Mouse (Mus musculus): ENCODE measurements around the gene Timm44. TPM values are rescaled to one million over a fixed set of nuclear protein-coding genes. Genes with fewer than 3 reads are reported as not detected.
A peak's percentile ranks its signal among the peaks of the same experiment; 100 is the strongest.
"Not testable (repeated sequence)": the region's sequence is repeated elsewhere in the genome, so short reads cannot be mapped to it uniquely, and the experiment has no call there.

Timm44 gene
- total RNA-seq, 2 experiments from 2014 or later: 110 to 117 TPM

DNA sequence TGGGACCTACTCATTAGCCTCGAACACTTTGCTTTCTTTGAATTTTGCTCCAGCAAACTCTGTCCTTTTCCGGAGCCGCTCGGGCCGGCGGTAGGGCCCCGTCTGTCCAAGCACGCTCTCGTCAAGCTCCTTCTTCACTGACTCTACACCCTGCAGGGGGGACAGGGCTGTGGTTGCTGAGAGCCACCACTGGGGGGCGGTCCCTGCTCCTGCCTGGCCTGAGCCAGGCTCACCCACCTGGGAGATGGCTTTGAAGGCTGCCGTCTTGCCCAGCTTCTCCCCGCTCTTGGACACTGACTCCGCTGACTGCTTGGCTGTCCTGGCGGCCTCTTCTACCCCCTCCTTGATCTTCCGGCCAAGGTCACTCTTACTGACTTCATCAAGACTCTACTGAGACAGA is 8.1 kb downstream of the Timm44 start:
- peak in 1 of 2 experiments; percentile 34 for DNase-seq
- intact Hi-C loops (cut with DNase I): no loop called here

DNA sequence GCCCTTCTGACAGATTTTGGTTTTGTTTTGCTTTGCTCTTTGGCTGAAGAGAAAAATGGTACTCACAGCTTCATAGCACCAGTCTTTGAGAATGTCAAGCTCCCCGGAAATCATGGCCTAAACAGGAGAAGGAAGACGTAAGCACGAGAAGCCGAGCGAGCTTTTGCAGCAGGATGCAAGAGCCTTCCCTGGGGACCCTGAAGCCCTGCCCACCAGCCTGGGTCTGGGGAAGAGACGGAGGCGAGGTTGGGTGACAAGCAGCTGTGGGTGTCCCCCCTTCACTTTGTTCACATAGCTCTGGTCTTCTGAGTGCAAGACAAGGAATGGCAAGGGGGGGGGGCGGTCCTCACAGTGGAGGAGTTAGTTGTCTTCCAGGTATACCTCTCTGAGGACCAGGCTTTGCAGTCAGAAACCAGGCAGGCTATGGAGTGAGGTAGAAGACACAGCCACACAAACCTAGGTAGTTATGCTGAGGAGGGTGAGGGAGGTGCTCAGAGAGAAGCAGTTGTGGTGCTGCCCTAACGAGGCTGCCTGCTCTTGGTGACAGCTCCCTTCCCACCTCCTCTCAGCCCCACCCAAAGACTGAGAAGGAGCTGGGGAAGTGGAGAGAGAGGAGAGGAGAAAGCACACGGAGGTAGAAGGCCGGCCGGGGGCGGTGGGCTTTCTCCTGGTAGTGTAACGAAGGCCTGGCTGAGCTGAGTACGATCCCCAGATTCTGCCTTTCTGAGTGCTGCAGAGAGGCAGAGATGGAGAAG is 10.4 kb downstream of the Timm44 start:
- intact Hi-C loops (cut with DNase I): no loop called here
- DNase-seq: no peak

- intact Hi-C loops (cut with DNase I): no loop called here
- no peak for DNase-seq
These were observed 12.5 kb downstream of the Timm44 start for GRCm38 (mm10) chr8:4263105-4263791.

DNA sequence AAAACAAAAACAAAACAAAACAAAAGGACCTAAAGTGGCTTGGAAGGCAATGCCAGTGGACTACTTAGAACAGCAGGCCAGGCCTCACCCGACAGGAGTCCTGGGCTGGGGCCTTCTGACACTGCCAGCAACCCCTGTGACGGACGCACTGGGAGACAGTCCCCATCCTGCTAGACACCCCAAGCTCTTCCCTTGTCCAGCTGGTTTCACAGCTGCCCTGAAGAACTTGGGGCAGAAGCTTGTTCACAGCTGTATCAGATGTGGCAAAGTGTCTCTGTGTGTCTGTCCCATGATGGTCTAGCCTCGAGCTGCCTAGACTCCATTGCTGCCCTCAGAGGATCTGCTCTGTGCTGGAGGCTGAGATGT is 15.9 kb downstream of the Timm44 start:
- intact Hi-C loops (cut with DNase I): loop anchor here (2.0 kb wide), 1 partner anchor 119 kb away; no protein-coding TSS in a partner anchor
- no peak for DNase-seq

DNA sequence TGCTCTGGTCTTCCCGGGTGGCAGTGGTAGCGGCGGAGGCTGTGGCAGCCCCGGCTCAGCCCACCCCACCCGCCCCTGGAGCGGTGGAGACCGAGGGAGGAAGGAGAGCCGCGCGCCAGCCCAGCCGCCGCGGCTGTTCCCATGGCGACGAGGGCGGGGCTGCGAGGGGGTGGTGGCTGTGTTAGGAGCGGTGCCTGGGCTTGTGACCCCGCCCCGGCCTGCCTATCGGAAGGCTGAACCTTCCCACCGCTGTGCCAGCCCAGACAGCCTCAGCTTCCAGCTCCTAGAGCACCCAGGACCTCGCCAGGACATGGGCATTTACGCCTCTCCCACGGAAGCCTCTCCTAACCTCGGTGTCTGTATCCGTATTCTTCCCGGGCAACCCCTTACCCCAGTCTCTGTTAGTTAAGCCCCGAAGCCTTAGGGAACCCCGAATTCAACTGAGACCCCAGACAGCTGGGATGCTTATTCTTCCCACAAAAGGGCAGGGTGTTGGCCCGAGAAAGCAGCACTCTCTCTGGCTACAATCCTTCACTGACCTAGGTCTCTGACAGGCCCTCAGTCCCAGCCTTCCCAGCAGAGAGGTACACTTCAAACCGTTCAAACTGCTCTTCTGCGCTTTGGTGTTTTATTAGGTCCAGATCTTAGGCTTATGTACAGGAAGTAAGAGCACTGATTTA is 16.4 kb downstream of the Timm44 start, which contains the start of gene Ctxn1:
Gene Ctxn1, minus strand, starts transcription at position 150 of the 680 bp plus-strand sequence.
- peak; percentile 97 to 98 for DNase-seq
- intact Hi-C loops (cut with DNase I): loop anchor here (2.0 kb wide), 1 partner anchor 118 kb away; no protein-coding TSS in a partner anchor

DNA sequence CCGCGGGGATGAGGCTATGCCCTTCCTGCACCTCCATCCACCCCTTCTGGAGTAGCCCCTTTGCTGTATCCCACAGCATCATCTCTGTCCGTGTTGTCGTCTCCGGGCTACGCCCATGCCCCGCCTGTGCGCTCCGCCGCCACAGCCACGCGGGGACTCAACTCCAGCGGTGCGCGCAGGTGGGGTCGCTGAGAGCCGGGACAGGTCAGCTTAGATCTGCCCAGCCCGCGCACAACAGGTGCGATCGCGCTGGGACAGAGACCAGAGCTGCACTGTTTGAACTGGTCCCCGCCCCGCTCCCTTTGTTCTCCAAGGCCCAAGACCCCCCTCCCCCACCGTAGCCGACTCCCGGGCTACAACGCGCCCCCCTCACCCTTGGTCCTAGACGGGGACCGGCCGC is 17.0 kb downstream of the Timm44 start:
- intact Hi-C loops (cut with DNase I): loop anchor here (2.0 kb wide), 1 partner anchor 118 kb away; no protein-coding TSS in a partner anchor
- DNase-seq: peak in 1 of 2 experiments; percentile 20

DNA sequence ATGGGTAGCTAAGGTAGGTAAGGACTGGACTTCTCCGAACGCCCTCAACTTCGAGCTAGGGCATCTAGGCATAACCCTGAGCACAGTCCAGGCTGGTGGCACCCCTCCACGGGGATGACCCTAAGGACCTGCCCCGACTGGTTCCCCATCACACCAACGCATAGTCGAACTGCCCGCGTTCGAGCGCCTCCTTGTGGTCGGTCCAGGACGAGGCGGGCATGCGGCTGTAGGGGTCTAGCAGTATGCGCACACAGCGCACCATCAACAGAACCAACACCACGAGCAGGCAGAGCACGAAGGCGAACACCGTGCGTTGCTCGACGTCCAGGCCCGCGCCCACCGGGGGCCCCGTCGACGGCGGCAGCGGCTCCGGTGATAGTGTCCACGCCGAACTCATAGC is 17.5 kb downstream of the Timm44 start:
- intact Hi-C loops (cut with DNase I): loop anchor here (2.0 kb wide), 1 partner anchor 117 kb away; no protein-coding TSS in a partner anchor

GRCm38 (mm10) chr8:4257350-4257749 is 18.4 kb downstream of the Timm44 start:
- no peak for DNase-seq
- intact Hi-C loops (cut with DNase I): no loop called here

More for the DNA sequence above, 17.5 kb downstream of the Timm44 start:
- peak; percentile 76 to 84 for DNase-seq

DNA sequence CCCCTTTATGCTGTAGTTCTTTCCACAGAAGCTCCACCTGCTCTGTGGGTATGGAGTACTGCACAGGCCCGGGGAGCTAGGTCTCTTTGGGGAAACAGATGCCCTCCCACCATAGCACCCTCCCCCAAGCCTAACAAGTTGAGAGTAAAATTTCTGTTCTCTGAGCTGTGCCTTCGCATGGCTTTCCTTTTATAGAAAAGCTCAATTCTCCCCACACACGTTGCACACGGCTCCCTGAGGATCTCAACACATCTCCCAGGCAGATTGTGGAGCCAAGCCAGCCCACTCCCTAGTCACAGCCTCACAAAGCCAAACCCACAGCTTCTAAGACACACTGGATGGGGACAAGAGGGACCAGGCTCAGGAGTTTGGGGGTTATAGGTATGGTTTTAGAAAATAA is 18.8 kb downstream of the Timm44 start:
- intact Hi-C loops (cut with DNase I): no loop called here
- DNase-seq: no peak

DNA sequence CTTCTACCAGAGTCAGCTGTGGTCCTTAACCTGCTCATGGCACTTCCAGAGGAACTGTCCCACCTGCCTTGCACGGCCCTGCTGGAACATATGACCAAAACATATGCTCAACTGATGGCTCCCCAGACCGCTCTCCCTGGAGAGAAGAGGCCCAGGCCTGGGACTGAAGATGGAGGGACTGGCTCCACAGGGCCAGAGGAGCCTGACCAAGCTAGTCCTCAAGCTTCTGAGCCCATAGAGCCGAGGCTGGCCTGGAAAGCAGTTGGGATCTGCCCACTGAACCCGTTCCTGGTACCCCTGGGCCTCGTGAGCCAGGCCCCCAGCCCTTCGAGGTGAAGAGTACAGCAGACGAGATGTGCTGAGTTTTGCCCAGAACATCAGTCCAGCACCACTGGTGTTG is 20.2 kb downstream of the Timm44 start:
- DNase-seq; intact Hi-C loops (cut with DNase I): not testable (repeated sequence)

- intact Hi-C loops (cut with DNase I): loop anchor here (5.0 kb wide), 1 partner anchor 62 kb away; no protein-coding TSS in a partner anchor
- peak; percentile 53 to 69 for DNase-seq
These were observed 21.7 kb downstream of the Timm44 start for GRCm38 (mm10) chr8:4254001-4254400.

DNA sequence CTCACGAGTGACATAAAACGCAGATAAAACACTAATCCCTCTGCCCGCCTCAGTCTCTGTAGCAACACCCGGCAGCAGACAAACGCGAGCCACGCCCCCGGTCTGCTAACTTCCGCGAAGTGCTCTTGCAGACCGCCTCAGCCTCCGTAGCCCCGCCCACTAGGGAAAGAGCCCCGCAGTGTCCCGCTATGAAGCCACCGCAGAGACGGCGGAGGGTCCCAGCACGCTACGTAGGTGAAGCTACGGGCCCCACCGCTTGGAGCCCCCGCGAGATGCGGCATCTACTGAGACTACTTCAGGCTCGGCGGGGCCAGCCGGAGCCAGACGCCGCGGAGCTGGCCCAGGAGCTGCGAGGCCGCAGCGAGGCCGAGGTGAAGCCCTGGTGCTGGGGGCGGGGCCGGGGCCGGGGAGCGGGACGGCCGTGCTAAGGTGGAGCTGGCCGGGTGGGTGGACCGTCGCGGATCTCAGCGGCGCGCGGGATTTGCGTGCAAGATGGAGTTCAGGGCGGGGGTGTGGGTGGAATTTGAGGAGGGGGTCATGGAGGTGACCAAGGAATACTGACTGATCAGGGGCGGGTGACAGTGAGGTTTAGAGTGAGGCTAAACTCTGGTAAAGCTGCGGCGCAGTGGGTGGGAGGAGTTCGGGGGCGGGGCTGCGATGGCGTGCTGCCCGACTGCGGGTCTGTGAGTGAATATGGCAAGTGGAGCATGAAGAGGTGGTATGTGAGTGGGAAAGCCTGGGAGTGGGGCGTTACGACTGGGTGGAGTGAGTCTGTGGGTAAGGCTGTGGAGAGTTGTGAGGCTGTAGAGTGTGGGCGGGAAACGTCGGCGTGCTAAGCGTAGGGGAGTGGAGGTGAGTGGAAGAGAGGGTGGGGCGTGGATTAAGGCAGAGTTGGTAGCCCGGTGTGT is 22.5 kb downstream of the Timm44 start, which contains the start of gene Snapc2:
Gene Snapc2, plus strand, starts transcription at position 147 of the 908 bp plus-strand sequence.
- intact Hi-C loops (cut with DNase I): loop anchor here (5.0 kb wide), 1 partner anchor 61 kb away; no protein-coding TSS in a partner anchor
- DNase-seq: peak; percentile 95 to 96

DNA sequence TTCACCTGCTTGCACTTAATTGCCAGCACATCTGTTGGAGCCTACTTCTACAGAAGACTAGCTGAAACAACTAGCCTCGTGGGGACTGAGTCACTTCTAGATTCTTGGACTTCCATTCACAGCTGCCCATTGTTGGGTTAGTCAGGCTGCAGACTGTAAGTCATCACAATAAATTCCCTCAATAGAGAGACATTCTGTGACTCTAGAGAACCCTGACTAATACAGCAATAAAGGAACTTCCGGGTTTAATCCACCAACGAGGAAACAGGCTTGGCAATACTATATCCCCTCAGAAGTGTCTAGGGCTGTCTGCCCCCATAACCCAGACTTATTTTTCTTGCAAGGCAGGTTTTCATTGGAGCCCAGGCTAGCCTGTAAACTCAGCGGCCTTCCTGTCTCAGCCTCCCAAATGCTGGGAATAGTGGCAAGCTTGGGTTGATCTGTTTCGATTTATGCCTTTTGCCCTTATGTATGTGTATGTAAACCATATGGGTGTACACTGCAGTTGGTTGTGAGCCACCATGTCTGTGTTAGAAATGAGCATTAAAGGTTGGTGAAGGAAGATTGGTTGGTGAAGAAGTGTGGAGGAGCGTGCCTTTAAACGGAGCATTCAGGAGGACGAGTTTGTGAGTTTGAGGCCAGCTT is 23.5 kb downstream of the Timm44 start:
- intact Hi-C loops (cut with DNase I): loop anchor here (5.0 kb wide), 1 partner anchor 60 kb away; no protein-coding TSS in a partner anchor
- DNase-seq: no peak

- DNase-seq: peak; percentile 89 to 92
- intact Hi-C loops (cut with DNase I): loop anchor here (2.0 to 5.0 kb wide), 2 partner anchors 58 to 72 kb away; no protein-coding TSS in a partner anchor
These were observed 25.3 kb downstream of the Timm44 start for GRCm38 (mm10) chr8:4250306-4250970.

DNA sequence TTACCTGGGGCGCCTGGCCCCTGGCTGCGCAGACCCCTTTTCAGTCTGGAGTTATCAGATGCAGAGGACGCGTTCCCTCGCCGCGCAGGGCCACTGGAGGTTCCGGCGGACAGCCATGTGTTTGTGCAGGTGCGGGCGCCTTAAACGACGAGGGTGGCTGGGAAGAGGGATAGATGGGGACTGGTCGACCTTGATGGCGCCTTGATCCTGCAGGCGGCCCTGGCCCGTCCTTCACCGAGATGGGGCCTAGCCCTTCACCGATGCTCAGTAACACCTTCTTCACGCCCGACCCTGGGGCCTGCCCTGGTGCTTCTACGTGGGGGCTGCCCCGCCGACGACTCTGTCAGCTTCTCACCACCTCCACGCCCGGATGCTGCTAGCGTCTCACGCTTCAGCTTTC is 26.5 kb downstream of the Timm44 start:
- intact Hi-C loops (cut with DNase I): no loop called here
- peak; percentile 43 to 57 for DNase-seq

- DNase-seq: no peak
- intact Hi-C loops (cut with DNase I): no loop called here
These were observed 27.7 kb downstream of the Timm44 start, which contains the start of gene Tgfbr3l for GRCm38 (mm10) chr8:4247951-4248540. TSS of gene Tgfbr3l (plus strand) at chr8:4248214.

GRCm38 (mm10) chr8:4247241-4247640 is 28.5 kb downstream of the Timm44 start:
- intact Hi-C loops (cut with DNase I): no loop called here
- no peak for DNase-seq

DNA sequence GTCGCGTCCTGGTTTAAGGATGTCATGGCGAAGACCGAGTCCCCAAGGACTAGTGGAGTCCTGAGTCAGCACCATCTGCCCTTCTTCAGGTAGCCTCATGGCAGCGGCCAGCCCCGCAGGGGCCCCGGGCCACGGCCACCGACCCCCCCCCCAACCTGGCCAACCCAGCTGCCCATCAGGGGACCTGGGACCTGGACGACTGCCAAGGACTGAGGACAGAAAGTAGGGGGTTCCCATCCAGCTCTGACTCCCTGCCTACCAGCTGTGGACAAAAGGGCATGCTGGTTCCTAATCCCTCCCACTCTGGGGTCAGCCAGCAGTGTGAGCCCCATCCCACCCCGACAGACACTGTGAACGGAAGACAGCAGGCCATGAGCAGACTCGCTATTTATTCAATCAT is 30.0 kb downstream of the Timm44 start:
- no peak for DNase-seq
- intact Hi-C loops (cut with DNase I): no loop called here
